8 mouse cellular contexts compared by ENCODE assay signal in genomic region chr17:24549618-24550415, GRCm38 (mm10). TPM values are rescaled to one million over a fixed set of nuclear protein-coding genes. Genes with fewer than 3 reads are reported as not detected.
DNase-seq lines count a peak whose midpoint lies in the region; ATAC-seq and TF ChIP-seq lines count a peak whose summit lies in the region.

Pkd1 (plus strand) TSS chr17:24549834.

- H3K9me3 ChIP-seq in megakaryocyte, embryonic 14.5 days = no peaks in the 10 kb centered on the region

- DNase-seq in gastrocnemius, adult 8-10 months (ENCODE audit: low spot score in 2 of 2) = peak; percentile 99 to 100
- peak; percentile 99 for DNase-seq in hindlimb bud, embryonic 11.5 days (ENCODE audit: extremely low spot score, low read depth, low spot score)
- DNase-seq in left cerebral cortex, adult 8-10 months (ENCODE audit: low spot score in 2 of 2) = peak; percentile 95 to 99
- DNase-seq in right cerebral cortex, postnatal 10 days (ENCODE audit: low spot score in 2 of 2) = peak; percentile 99
- peak; percentile 98 for DNase-seq in urinary bladder, postnatal 25 days (ENCODE audit: low spot score)

- H3K36me3 ChIP-seq in megakaryocyte, embryonic 14.5 days (replicated peaks; ENCODE audit: low read length) = peaks cover 8% of the 10 kb centered on the region

- no peak for TF ChIP-seq CTCF in cortical plate, adult 2 months (IDR thresholded peaks at IDR 0.05; ENCODE audit: extremely low read depth, insufficient read depth, low read length)

- ATAC-seq in activated CD4-positive, CD25-positive, alpha-beta regulatory T cell, adult 4 months = peak; percentile 83

- TF ChIP-seq POLR2A in cortical plate, adult 2 months (IDR thresholded peaks at IDR 0.05; ENCODE audit: extremely low read depth, insufficient read depth, low read length) = peak; percentile 93

- peak within 1 kb of the TSS; percentile 99 for H3K27ac ChIP-seq in cortical plate, adult 2 months (ENCODE audit: insufficient read depth, low read length)

- H3K4me3 ChIP-seq in cortical plate, adult 2 months (ENCODE audit: insufficient read depth, low read length) = peak within 1 kb of the TSS; percentile 97
- peak within 1 kb of the TSS; percentile 96 for H3K4me3 ChIP-seq in megakaryocyte, embryonic 14.5 days (replicated peaks)

- peaks cover 6% of the 10 kb centered on the region; the same call in 1 of the 2 replicates for H3K4me1 ChIP-seq in cortical plate, adult 2 months (ENCODE audit: control insufficient read depth, insufficient read depth, low read length)
- H3K4me1 ChIP-seq in megakaryocyte, embryonic 14.5 days = peaks cover 40% of the 10 kb centered on the region

- H3K27me3 ChIP-seq in megakaryocyte, embryonic 14.5 days (replicated peaks) = peaks cover under 1% of the 10 kb centered on the region

RNA-seq across cellular contexts. Expression of gene Pkd1, which starts in this region (rescaled TPM):
- polyA plus RNA-seq in activated CD4-positive, CD25-positive, alpha-beta regulatory T cell, adult 4 months (2017; shearing (Covaris generic)) = 10 to 100 TPM; 11.5 to 15.4 TPM
- polyA plus RNA-seq in cortical plate, adult 2 months (2012; rRNA removed) = 82.0 and 91.8 TPM in 2 replicates
- 10 to 100 TPM; 14.6 to 20.4 (median 19.0) TPM for total RNA-seq in gastrocnemius, adult 8-10 months (2022)
- 10 to 100 TPM; 67.7 to 81.1 (median 77.3) TPM for total RNA-seq in left cerebral cortex, adult 8-10 months (2022)
- 3.5 and 5.6 TPM in 2 replicates for polyA plus RNA-seq in megakaryocyte, embryonic 14.5 days (2012; ENCODE audit: insufficient read depth, low replicate concordance)

Comparison
In these comparisons a context has a peak if more than half of its experiments do, and no peak if none do; other contexts are left out.
1. Peak in every context shown above with its lines: DNase-seq, ATAC-seq, H3K4me3 ChIP-seq and H3K27ac ChIP-seq.